Mouse (Mus musculus): Measurements from ENCODE around the gene Fxyd5.

Fxyd5 gene

DNA sequence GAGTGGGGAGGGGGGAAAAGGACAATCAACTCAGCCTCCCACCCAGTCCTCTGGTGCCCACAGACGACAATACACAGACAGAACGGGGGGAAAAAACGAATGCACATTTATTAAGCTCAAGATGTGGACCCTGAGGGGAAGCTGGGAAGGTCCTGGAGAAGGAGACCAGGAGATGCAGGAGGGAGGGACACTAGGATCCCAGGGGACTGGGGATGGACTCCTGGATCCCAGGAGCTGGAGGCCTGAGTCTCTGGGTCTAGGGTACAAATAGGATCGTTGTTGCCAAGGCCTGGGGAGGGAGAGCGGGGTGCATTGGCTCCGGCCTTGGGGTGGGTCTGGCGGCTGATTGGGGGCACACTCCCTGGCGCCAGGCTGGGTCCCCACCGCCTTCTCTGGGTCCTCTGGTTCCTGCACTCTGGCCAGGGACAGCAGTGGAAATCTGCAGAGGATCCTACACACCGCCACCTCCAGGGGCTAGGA lies at the start of gene Fxyd5:
Gene Fxyd5, minus strand, starts transcription at position 51 of the 480 bp plus-strand sequence.
- DNase-seq (ENCODE audit: low spot score), result no peak

DNA sequence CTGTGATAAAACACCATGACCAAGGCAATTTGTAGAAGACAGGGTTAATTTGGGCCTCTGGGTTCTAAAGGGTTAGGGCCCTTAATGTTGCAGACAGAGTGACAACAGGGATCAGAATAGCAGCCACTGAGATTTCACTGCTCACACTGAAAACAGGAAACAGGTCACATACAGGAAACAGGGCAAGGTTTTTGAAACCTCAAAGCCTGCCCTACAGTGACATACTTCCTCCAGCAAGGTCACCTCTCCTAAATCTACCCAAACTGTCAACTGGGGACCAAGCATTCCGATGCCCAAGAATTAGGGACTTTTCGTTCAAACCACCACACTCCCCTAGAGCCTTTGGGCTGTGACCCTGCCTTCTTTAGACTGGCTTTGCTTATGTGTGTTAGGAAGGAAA lies 47.4 kb upstream of the Fxyd5 start:
- DNase-seq (ENCODE audit: low spot score), result no peak

DNA sequence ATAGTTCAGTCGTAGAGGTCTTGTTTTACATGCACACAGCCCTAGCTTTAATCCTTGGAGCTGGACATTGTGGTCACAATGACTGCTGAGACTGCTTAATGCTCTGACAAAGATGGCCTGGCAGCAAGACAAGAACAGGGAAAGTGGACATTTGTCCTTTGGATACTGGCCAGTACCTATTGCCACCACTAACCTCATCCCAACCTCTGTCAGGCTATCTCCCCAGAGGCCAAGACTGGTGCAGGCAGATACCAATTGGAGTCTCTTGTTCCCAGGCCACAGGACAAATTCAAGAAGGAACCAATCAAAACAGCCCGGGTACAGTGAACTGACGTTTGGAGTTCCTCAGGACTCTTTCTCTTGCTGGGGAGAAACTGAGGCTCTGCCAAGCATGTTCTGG lies 45.9 kb upstream of the Fxyd5 start:
- DNase-seq (ENCODE audit: low spot score), result peak; percentile 87

DNA sequence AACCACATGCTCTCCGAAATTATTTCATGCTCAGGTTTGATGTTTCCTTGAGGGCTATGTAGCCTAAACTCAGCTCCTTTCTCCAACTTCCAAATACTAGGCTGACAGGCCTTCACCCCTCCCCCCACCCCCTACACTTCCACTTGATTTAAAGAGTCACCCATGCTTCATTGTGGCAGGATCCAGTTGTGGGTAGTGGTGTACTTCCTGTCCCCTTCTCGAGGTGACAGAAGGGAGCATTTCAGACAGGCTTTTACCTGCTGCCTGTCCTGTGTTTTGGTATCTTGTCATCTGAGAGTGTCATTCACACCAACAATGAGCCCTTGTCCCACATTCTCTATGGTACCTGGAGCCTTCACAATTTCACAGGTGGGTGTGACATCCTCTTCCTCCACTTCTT lies 45.0 kb upstream of the Fxyd5 start:
- DNase-seq (ENCODE audit: low spot score), result no peak

DNA sequence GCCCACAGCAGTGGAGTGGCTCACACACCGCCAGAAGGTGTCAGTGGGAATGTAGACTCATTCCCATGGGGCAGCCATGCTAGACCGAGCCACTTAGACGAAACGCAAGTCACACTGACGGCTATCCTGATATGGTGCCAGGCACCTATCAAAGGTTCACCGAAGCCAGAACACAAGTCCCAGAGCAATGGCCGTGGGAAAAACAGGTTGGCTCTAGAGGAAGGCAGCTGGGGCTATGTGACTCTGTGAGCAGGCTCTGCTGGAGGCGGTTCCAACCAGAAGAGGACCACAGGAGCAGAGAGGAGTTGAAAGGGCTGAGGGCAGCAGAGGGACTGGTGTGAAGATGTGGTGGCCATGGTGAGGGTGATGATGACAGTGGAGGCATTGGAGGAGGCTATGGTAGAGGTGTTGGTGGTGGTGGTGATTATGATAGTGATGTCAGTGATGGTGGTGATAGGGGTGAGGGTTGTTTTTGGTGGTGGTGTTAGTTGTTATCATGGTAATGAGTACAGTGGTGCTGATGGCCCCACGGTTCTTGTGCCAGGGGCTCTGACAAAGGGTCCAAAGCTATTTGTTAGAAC lies 44.0 kb upstream of the Fxyd5 start:
- no peak for DNase-seq (ENCODE audit: low spot score)

DNA sequence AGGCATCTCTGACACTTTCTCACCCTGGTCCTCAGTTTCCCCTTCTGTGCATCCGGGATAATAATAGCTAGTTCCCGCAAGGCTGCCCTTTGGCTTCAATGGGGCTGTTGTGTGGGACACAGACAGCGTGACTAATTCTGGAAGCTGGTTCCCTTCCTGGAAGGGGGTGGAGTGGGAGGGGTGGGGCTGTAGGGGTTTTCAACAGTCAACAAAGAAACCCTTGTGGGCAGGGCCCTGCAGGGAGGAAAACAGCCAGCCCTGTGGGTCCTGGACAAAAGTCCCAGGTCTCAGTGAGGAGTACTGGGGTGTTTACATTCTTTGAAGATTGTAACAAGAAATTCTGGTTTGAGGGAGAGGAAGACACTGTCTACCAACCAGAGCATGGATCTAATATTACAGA lies 42.9 kb upstream of the Fxyd5 start:
- DNase-seq (ENCODE audit: low spot score), result peak; percentile 49

DNA sequence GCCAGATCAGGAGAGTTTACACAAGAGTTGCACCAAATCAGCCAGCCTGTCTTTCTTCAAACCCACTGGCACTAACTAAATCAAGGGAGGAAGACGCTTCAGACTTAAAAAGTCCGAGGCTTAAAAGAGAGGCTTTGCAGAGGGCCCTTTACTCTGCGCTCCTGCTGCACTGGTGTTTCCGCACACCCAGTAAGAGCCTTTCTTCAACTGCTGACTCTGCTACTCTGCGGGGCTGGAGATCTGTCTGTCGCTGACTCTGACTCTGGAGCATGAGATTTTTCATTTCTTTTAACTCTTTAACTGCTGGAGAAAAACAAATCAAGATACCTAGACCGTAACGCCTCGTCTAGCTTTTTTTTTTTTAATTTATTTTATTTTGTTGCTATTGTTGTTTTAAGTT lies 41.9 kb upstream of the Fxyd5 start:
- no peak for DNase-seq (ENCODE audit: low spot score)

DNA sequence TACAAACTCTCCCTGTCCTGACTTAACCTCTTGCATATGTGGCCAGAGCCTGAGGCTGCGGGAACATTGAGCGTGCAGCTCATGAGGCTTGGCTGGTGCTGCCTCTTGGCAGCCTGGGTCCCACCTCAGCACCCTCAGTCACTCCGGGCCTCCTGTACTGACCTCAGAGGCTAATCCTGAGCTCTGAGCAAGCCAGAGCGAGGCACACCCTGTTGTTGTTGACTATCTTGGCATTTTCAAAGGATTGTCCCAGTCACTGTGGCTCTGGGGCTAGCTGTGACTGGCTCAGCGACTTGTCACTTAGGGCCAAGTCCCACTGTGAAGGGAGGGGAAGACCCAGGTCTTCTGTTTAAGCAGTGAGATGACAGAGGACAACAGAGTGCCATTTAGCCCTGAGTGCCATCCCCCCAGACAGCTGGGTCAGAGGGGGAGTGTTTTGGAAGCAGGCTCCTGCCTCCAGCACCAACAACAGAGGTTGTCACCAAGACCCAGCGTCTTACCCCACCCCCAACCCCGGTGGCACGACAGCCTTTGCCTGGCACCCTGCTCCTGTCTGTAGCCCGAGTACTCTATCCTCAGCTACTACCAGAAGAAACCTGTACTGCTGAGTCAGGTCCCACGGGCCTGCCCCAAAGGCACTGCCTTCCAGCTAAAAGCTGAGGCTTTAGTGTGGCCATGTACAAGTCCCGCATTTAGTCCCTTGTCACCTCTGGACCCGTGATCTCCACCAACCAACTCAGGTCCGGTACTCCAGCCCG lies 40.7 kb upstream of the Fxyd5 start:
- peak; percentile 86 for DNase-seq (ENCODE audit: low spot score)

DNA sequence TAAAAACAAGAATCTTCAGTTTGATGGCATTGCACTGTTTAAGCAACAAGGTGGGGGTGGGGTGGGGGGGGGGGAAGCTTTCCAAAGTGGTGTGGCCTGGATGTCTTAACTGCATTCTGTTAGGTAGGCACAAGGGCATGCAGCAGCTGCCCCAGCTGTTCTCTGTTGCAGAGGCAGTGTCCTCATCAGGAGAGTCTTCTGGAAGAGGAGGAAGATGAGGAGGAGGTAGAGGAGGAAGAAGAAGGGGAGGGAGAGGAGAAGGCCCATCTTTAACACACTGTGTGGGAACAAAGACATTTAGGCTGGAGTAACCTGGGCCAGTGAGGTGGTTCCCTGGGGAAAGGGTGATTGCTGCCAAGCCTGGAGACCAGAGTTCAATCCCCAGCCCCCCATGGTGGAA lies 39.8 kb upstream of the Fxyd5 start:
- peak; percentile 53 for DNase-seq (ENCODE audit: low spot score)

DNA sequence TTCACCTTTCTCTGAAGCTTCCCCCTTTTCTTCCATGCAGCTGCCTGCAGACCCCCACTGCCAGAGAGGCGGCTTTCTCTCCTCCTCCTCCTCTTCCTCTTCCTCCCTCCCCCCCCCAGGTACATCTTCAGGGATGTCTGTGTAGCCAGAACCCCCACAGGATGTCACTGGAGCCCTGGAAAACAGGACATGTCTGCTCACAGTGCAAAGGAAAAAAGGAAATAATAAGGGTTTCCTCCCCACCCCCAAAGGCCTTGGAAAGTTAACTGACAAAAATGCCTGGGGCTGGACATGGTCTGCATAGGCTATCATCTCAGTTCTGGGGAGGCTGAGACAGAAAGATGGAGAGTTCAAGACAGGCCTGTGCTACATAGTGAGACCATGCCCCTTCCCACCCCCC lies 38.8 kb upstream of the Fxyd5 start:
- no peak for DNase-seq (ENCODE audit: low spot score)

DNA sequence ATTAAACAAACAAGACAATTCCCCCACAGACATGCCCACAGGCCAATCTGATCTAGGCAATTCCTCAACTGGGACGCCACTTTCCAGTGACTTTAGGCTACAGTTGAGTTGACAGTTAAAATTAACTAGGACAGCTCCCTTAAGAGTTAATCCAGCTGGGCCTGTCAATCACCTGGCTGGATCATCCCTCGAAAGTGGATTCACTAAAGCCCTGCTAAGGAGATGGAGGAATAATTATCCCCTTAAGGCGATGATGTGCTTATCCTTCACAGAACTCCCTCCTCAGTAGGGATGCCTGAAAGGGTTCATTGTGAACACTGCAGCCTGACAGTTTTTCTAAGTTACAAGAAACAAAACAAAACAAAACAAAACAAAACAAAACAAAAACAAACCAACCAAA lies 38.3 kb upstream of the Fxyd5 start:
- no peak for DNase-seq (ENCODE audit: low spot score)

DNA sequence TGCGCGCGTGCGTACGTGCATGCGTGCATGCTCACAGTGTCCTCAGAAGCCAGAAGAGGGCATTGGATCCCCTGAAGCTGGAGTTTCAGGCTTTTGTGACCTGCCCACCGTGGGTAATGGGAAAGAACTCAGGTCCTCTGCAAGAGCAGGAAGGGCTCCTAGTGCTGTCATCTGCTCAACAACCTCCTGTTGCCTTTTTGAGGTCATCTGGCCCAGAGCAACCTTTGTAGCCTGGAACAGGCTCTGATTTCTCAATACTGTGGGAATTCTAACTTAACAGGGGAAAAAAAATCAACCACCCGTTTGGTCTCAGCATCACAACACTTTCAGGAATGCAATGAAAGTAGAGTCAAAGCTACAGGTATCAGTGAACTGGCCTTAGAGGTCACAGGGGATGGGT lies 37.4 kb upstream of the Fxyd5 start:
- peak; percentile 33 for DNase-seq (ENCODE audit: low spot score)

DNA sequence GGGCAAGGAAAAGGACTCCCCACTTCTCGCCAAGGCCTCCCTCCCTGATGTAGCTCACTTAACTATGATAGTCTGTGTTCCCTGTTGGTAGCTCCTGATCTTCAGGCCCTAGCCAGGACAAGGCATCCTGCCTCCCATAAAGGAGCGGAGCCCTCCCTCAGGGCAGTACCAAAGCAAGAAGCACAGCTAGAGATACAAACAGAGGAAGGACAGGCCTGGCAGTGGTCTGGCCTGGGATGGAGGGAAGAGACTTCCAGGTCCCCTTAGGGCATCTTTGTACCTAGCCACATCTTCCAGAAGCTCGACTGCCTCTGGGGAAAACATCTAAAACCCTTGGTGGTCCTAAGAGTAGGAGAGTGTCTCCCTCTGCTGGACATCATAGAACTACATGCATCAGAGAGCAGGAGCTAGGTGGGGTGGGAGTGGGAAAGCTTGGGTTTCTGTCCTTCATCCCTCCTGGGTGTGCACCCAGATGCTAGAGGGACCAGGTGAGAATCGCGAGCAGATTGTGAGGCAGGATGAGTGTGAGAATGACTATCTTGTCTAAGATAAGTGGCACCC lies 35.7 kb upstream of the Fxyd5 start:
- DNase-seq (ENCODE audit: low spot score), result peak; percentile 58

DNA sequence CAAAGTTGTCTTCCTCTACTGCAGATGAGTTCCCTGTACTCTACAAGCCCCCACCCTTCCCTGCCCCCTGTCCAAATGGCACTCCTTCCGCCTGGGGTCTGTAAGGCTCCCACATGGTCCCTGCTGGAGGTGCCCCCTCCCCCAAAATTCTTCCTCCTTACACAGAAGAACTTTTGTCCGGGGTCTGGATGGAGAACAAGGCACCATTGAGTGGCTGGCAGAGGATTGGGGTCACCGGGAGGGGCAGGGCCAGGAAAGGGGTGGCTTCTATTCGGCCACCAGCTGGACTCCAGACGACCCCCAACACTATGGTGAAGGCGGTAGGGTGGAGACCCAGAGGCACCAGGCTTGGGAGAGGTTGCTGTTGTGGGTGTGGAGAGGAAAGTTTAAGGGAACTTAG lies 35.2 kb upstream of the Fxyd5 start:
- DNase-seq (ENCODE audit: low spot score), result no peak

DNA sequence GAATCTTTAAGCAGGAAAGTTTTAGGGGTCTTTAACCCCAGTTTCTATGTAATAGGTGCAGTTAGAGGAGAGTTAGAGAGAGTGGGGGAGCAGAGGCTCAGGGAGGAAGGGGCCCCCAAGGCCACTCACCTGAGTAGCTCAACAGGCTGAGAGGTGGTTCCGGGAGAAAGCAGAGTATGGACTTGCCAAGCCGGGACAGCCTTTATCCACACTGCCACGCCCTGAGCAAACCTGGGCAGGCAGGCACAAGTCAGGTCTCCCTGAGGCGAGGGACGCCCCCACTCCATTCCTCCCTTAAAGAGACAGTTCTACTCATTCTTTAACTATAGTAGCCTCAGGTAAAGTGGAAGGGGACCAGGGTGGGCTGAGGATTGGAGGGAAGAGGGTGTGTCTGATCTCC lies 34.2 kb upstream of the Fxyd5 start, which contains the start of gene Fxyd3:
Gene Fxyd3, minus strand, starts transcription at position 213 of the 400 bp plus-strand sequence.
- DNase-seq (ENCODE audit: low spot score), result no peak

DNA sequence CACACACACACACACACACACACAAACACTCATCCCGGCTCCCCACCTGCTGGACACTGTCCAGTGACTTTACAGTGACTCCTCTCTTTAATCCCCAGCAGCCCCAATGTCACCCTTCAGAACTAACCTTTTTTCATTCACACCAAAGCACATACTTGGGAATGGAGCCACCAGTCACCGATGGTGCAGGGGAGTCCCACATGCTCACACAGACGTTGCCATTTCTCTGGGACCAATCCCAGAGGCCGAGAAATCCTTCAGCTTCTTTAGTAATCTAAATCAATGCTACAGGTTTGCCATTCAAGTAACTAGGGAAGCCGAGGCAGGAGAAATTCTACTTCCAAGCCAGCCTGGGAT lies 32.4 kb upstream of the Fxyd5 start:
- no peak for DNase-seq (ENCODE audit: low spot score)

DNA sequence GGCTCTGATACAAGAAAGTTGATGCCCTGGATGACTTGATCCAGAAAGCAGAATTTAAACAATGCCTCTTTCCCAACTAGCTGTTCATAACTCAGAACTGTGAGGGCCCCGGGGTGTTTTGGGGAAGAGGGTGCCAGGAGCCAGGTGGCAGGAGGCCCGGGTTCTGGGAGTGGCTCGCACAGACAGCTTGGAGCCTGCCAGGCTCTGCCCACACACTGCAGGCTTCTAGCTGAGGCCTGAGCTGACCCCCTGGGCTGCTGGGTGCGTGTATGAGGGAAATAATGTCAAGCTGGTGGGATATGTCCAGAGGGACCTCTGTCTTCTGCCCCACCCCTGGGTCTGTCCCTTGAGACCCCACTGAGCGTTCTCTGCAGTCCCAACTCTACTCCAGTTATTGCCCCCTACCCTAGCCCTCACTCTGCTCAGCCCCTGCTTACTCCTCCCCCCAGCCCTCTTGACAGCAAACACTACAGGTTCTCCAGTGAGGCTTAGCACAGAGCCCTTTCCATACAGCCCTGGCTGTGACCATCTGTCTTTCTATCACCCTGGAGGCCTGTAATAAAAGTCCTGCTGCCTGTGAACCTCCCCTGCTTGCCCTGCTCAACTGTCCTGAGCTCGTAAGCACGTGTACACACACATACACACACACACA lies 31.9 kb upstream of the Fxyd5 start:
- DNase-seq (ENCODE audit: low spot score), result peak; percentile 35

DNA sequence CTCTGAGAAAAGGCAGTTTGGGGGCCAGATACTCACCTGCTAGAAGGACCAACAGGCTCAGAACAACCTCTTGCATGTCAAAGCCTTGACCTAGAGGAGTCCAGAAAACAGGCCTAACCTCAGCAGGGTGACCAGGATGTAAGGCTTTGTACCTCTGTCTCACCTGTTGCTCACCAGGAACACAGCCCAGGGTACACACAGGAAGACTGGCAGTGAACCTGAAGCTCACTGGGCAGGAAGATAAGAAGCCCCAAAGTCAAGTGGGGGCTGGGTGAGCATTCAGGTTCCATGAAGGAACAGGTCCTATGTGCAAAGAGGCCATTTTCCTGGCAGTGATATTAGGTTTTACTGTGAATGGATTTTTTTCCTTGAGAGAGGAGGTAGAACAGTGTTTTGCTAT lies 31.3 kb upstream of the Fxyd5 start:
- no peak for DNase-seq (ENCODE audit: low spot score)

DNA sequence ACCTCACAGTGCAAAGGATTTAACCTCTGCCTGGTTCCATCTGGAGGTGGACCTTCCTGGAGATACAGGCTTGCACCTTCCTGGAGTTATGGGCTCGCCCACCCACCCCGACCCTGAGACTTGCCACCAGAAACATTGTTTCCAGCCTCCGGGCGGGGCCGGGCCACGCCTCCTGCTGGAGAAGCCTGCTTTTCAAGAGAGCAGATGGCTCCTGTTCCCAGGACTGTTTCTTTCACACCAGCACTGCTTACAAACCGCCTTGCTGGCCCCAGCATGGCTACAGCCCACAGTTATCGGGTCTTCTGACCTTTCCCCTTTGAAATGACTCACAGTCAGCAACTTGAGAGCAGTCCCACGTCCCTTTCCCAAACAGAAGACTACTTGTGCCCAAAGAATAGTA lies 30.0 kb upstream of the Fxyd5 start:
- no peak for DNase-seq (ENCODE audit: low spot score)

DNA sequence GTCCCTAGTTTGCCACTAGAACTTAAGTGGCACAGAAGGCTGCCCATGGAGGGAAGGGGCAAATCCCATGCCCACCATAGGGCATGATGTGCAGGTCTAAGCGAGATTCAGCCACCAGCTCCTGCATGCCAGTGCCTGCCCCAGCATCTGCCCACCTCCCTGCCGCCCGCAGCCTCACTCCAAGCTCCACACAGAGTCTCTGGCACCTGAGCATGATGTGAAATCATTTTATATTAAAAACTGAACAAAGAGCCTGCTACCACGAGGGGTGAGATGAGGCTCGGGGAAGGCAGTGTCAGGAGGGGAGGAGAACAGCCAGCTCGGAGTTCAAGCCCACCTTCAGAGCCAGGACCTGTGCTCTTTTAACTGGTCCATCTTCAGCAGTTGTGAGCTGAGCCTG lies 28.0 kb upstream of the Fxyd5 start:
- no peak for DNase-seq (ENCODE audit: low spot score)

DNA sequence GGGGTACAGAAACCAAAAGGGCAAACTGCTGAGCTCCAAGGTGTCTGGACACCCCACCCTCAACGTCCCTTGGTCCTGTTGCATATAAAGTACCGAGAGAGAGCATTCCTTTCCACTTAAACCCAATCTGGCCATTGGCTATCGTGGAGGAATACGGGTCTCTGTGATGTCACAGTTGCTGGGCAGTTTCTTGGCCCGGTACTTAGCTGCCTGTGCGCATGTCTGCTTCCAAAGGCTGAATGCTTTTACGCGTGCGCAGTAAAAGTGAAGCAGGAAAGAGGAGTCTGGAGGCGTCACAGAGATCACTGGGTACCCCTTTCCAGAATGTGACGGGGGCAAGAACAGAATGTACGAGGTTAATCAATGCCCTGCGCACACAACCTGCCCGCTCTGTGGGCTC lies 27.2 kb upstream of the Fxyd5 start:
- DNase-seq (ENCODE audit: low spot score), result no peak

DNA sequence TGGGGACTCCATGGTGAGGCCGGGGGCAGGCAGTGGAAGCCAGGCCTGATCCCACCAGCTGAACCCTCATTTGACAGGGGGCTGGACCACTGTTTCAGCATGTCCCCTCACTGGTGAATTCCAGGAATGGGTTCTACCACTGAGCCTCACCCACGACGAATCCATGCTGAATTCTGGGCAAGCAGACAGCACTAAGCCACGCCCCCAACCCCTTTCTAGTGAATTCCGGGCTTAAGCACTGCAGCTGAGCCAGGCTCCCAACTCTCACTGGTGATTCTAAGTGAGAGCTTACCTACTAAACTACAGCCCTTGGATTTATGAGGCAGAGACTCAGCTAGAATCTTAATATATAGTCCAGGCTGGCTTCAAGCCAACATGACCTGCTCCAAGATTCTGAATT lies 25.6 kb upstream of the Fxyd5 start:
- DNase-seq (ENCODE audit: low spot score), result no peak

DNA sequence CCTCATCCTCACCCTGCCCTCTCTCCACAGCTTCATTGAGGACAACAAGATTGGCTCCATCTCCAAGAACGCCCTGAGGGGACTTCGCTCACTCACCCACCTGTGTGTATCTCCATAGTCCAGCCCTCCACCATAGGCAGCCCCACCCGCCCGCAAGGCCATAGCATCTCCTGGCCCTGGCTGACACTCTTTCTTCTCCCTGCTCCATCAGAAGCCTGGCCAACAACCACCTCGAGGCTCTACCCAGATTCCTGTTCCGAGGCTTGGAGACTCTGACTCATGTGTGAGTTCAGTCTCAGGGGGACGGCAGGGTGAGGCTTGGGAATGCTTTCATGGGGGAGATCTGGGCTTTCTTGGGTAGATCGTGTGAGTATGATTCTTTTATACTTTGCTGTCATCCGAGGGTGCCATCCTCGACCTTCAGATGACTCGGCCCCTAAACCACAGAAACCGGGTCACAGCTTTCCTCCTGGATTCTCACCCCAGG lies 20.8 kb upstream of the Fxyd5 start:
- DNase-seq (ENCODE audit: low spot score), result no peak
